Mouse (Mus musculus): ENCODE results near the gene Fam8a1.
A peak's percentile ranks its signal among the peaks of the same experiment; 100 is the strongest.

The Fam8a1 gene

DNA sequence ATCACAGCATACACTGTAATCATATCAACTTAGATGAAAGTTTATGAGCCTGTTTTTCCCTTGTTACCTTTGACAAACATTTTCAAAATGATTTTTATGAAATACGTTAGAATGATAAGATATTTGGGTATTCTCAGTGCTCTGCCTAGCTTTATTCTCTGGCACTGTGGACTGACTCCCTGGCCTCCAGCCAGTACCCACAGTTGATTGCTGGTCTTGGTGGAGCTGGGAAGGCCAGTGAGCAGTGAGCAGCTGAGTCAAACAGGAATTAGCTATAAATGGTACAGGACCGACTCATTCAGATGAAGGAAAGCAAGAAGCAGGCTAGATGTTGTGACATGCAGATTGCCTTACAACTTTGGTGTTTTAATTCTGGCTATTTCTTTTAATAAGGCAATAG, 5.3 kb downstream of the Fam8a1 start:
- no peak for DNase-seq (ENCODE audit: low spot score in 2 of 2)

DNA sequence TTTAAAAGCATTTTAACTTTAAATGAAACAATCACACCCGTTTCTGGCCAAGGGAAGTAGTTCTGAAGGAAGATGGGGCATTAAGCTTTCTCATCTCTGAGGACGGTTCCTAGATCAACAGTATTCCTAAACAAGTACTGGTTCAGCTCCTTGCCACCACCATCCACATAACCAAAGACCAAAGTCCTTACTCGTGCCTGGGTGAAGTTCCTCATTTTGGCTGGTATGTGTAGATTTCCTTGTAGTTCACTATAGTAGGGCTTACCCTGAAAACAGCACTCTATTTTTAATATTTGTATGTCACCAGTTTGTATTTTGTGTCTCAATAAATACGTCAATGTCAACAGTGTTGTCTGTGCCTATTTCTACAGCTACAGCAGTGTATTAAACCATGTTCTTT, 8.4 kb downstream of the Fam8a1 start:
- no peak for DNase-seq (ENCODE audit: low spot score in 2 of 2)

DNA sequence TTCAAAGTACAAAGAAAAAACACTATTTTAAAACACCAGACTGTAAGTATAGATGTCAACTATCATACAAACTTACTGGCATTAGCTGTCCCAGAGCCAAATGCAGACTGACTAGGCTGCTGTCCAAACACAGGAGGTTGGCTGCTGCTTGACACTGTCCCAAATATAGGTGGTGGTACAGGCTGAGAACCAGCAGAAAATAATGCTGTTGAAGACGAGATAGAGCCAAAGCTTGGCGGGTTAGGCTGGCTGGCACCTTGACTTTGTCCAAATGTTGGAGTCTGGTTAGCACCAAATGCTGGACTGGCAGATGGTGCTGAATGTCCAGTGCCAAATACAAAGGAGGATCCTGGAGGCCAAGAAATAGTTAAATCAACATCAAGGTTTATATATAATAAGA, 13.6 kb downstream of the Fam8a1 start:
- no peak for DNase-seq (ENCODE audit: low spot score in 2 of 2)

DNA sequence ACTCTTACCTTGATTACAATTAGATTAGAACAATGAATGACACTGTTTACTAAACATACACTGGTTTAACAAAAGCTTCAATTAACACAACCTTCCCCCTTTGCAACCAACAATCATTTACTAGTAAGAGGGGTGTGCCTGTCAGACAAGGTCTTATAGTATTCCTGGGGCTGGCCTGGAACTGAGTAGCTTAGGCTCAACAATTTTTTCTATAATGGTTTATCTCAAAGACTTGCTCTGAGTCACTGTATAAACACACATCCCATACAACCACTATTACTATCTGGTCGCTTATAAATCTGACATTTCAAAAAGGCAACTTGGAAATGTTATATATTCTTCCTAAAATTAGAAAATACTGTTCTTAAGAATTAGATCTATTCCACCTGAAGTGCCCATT, 14.0 kb downstream of the Fam8a1 start:
- DNase-seq (ENCODE audit: low spot score in 2 of 2), result no peak

DNA sequence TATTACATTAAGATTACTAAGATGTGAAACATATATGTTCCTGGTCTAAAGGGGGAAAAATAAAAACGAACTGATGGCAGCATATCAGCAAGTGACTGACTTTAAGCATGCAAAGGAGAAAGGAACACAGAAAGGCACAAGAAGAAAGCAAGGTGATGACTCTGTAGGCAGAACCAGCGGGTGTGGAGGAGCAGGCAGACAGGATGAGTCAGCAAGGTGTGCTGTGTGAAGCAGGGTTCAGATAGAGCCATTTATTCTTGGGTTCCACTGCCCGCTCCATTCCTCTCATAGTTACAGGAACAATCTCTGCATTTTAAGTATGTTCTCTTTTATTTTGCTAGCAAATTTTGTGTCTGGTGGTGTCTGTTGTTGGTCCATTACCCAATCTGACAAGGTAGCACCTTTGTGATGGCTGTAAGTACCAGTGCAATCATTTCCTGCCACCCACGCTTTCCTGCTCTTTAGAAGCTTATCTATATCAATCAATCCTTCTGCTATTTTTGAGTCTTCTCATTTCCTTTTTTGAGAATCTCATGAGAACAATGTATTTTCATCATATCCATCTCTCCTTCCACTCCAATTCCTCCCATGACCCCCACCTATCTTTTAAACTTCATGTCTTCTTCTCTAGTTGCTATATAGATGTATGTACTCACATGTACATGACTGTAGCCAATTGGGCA, 21.4 kb downstream of the Fam8a1 start:
- no peak for DNase-seq (ENCODE audit: low spot score in 2 of 2)

DNA sequence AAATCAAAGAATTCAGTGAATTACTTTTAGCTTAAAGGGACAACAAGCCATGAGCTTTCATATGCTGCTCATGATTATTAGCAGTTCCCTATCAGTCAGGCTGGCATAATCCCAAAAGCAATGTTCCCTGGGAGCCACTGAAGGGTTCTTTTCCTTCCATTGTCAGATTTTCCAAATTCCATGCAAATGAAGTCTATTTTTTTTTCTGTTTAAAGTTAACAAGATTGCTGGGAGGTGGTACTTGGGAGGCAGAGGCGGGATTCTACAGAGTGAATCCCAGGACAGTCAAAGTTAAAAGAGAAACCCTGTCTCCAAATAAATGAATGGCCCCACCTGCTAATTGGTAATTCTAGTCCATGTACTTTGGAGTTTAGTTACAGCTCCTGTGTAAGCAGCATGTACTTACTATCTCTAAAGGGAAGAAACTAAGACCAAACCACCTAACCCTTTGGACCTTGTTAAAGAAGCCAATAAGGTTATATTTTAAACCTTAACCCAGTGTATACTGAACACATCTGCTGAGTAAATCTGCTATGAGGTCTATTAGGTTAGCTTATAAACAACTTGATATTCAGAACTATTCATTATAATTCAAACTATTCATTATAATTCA, 26.1 kb downstream of the Fam8a1 start:
- DNase-seq (ENCODE audit: low spot score in 2 of 2), result no peak

DNA sequence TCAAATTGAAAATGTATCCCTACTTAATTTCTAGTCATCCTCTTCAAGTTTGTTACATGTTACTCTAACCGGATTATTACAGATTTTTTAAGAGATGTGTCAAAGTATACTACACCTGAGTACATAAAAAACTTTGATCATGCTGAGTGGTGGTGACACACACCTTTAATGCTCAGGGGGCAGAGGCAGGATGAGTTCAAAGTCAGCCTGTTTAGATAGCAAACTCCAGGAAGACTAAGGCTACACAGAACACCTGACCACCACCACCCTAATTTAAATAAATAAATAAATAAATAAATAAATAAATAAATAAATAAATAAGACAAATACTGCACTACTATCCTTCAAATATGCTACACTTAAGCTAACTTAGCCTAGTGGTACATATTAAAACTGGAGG, 26.6 kb downstream of the Fam8a1 start:
- DNase-seq (ENCODE audit: low spot score in 2 of 2), result no peak

DNA sequence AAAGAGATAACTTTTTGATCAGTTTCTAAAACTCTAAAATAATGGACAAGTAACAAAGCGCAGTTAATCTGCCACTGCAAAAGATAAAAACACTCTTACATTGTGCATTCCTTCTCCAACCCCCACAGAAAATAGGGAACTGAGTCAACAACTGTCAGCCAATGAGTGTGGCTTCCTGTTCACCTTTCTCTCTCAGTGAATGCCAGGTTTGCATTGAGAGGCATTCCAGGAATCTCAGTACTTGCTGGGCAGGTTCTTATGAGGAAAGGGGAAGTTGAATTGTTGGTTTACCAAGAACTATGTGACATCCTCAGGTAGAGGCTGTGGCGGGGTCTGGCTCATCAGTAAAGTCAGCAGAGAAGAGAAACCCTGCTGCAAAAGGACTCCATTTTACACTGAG, 27.5 kb downstream of the Fam8a1 start:
- no peak for DNase-seq (ENCODE audit: low spot score in 2 of 2)

DNA sequence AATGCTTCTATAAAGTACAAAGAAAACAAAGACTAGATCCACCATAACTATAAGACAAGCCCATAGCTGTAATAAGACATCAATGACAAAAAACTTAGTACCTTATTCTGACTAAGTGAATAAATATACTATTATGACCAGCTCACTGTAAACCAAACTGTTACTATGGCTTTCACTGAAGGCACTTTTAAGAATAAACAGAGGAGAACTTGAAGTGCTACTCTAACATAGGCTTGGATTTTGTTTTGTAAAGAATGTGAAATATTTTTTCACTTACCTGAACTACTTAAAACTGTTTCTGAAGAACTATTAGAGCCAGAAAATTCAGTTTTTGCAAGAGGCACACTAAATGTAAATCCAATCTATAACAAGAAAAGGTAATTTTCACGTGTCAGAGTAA, 30.1 kb downstream of the Fam8a1 start:
- DNase-seq (ENCODE audit: low spot score in 2 of 2), result no peak

DNA sequence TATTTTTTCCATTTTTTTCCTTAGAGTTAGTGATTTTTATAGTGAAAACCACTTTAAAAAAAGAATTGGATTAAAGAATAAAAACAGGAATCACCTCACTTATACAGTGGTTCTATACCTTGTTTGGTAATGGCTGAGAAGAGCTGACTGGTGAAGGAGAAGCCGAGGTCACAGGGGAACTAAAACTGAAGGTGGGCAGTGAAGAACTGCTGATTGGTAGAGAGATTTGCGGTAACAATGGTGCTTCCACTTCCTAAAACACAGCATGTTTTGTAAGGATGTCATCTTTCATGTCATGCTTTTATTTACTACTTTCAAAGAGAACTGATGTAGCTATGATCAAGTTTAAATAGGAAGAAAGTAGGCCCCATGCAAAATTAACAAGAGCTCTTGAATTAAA, 32.2 kb downstream of the Fam8a1 start:
- no peak for DNase-seq (ENCODE audit: low spot score in 2 of 2)

DNA sequence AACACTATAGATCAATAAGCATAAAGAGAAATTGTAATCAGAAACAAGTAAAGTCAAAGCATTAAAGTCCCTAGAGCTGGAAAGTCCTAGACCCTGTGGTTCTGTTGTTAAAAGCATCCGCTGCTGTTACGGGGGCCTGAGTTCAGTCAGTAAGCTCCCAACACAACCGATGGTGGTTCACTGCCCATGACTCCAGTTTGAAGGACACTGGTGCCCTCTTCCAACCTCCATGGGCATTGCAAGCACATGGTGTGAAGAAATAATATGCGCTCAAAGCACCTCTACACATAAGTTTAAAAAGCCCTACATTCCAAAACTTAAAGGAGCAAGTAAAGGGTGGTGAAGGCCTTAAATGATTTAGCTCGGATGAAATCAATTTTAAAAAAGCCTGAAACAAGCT, 33.8 kb downstream of the Fam8a1 start:
- no peak for DNase-seq (ENCODE audit: low spot score in 2 of 2)

DNA sequence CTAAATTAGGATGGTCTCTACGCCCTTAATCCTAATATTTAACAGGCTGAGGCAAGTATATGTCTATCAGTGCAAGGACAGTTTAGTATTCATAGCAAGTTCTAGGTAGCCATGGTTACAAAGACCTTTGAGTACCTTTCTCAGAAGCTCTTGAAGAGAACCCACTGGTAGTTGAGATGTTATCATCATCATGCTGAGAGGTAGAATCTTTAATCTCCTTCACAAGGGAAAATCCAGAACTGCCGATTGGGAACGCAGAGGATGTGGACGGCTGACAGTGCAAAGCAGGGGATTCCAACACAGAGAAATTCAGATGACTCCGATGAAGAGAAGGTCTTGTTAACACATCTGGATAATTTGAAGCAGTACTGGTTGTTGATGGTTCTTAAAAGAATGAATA, 44.2 kb downstream of the Fam8a1 start:
- DNase-seq (ENCODE audit: low spot score in 2 of 2), result no peak

DNA sequence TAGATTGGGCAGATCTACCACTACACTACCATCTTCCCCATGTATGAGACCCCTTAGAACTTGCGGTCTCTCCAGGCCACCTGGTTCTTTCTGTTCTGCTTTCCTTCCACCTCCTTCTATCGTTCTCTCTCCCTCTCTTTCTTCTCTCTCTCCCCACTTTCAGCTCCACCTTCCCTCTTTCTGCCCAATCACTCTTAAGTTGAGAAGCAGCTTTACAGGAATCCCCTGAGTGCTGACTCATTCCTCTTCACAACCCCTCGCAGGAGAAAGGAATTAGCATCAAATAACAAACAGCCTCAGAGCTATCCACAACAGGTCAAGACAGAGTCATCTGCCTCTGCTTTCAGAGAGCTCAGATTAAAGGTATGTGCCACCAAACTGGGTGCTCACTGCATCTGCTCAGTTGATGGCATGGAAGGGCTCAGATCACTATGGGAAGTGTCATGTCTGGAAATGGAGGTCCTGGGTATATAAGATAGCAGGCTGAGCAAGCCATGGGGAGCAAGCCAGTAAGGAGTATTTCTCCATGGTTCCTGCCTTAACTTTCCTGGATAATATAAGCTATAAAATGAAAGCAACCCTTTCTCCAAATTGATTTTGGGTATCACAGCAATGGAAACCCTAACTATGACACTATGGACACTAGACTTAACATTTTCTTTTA, 46.8 kb downstream of the Fam8a1 start:
- DNase-seq (ENCODE audit: low spot score in 2 of 2), result no peak

DNA sequence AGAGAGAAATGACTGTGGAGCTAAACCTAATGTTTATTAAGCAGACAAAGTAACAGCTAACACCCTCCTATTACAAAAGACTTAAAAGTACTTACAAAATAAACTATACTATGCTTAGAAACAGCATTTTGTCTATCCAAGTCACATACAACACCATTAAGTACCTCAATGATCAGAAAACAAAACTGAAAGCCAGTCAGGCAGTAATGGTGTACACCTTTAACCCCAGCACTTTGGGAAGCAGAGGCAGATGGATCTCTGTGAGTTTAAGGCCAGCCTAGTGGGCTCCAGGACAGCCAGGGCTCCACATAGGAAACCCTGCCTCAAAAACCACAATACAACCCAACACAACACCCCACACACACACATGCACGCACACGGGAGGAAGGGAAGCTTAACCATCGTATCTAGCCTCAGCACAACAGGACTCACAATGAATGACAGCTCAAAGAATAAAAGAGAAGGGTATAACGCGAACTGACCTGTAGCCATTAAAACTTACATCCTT, 49.6 kb downstream of the Fam8a1 start:
- DNase-seq (ENCODE audit: low spot score in 2 of 2), result no peak

DNA sequence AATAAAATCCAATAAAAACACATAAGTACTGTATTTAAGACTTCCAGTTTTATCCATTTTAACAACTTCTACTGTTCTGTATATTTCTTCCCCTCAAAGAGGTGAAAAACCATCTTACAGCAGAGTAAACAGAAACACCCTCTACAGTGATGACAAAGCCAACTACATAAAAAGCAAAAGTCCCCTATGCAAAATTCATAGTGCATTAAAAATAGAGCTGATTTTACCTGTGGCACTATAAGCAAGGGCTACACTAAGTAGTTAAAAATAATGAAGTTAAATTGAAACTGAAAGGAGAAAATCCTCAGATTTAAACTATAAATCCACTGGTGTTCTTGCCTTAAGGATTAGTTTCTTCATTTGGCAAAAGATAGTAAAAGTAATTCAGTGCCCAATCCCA, 51.7 kb downstream of the Fam8a1 start:
- no peak for DNase-seq (ENCODE audit: low spot score in 2 of 2)

DNA sequence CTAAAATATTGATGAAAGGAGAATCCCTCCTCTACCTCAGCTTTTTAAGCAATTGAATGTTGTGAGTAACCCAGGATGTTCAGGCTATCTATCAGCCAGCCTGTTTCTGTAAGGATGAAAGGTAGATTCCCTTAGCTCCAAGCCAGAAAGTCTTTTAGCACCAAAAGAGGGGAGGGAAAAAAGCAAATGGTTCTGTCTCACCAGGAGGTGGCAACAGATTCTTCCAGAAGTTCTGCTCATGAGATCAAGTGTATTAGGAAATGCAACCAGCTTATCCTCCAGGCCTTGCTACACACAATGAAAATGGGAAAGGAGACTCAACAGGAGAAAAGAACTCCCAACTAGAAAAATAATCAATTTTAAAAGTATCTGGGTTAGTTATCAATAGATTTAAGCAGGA, 55.0 kb downstream of the Fam8a1 start:
- DNase-seq (ENCODE audit: low spot score in 2 of 2), result no peak

DNA sequence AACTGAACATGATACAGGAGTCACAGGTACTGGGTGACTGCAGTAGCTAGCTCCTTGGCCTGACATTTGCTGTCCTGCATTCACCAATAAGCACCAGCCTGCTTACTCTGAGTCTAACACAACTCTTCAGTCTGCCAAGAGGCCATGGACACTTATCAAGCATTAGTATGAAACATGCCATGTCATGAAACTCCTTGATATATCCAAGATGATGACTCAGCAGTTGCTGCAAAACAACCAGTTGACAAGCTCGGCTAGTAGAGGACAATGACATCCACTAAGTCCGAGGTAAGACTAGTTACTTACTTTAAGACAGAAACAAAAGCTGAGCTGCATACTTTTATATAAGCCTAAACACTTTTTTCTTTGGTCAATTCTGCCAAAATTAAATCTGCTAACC, 55.9 kb downstream of the Fam8a1 start:
- no peak for DNase-seq (ENCODE audit: low spot score in 2 of 2)

DNA sequence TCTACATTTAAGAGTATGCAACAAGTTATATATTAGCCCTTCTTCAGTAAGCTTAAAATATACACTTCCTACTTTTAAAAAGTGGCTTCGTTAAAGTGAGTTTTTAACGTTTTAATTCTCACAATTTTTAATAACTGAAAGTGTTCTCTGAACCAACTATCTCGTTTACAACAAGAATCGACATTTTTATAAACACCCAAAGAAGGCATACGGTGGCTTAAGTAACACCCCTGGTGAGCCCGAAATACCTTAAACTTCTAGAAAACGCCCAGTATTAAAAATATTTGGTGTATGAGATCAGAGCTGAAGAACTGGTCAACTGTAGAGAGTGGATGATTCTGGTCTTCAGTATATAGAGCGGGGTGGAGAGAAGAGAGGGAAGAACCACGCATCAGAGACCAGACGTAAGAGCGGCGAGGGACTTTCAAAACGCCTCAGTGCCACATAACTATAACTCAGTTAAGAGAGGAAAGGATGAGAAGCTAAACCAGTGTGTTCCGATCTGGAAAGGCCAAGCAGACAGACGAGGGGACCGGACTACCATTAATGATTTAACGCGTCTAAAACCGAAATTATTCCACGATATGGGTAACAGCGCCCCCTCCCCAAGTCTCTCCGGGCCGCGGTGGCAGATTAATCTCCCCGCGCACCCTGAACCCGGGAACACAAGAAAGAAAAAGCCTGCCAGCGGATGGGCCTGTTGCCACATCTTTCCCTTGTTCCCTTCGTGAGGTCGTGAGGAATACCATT, 57.1 kb downstream of the Fam8a1 start:
- peak in 1 of 2 experiments; percentile 17 for DNase-seq (ENCODE audit: low spot score in 2 of 2)

DNA sequence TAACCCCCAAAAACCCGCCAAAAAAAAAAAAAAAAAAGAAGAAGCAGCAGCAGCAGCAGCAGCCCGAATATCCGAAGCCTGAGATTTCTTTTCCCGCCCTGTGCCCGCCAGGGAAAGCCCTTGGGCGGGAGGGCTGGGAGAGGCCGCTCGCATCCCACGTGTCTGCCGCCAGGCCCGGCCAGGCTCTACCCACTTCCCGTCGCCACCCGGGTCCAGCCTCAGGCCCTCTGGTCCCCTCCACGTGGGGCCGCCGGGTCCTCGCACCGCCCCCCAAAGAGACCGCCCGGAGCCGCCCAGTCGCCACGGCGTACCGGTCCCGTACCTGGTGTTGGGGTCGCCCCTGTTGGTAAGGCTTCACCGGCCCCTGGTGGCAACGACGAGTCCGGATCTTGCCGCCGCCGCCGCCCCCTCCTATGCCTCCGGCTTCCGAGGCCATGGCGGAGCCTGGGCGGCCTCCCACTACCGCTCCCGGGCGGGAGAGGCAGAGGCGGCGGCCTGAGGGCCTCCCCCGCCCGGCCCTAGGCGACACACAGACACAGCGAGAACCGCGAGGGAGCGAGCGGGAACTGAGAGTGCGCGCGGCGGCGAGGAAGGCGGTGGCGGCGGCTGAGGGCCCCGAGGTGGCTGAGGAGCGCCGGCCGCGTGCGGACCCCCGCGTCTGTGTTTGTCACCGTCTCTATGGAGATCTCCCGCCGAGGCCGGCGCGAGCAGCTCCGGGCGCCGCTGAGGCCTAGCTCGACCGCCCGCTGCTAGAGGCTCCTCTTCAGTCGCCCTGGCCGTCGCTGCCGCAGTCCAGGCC, 57.9 kb downstream of the Fam8a1 start:
- peak; percentile 48 to 55 for DNase-seq (ENCODE audit: low spot score in 2 of 2)
